Mouse (Mus musculus) subcutaneous adipose tissue, adult 2 months (tissue): ENCODE results near the gene Serpina1b. TPM values are rescaled to one million over a fixed set of nuclear protein-coding genes. Genes with fewer than 3 reads are reported as not detected.

Experiments
- polyA plus RNA-seq: library from polyadenylated mRNA; depleted of rRNA; stranded (reverse); fragments of >200 nt; gene quantifications from 2 replicates; pipeline ENCODE4 v1.2.3, GENCODE M21; 2012; ENCODE audit warnings: low replicate concordance; rRNA removed

Gene Serpina1b
- 3.1 and 102 TPM in 2 replicates for polyA plus RNA-seq

GRCm38 (mm10) chr12:103830273-103830672, at the start of gene Serpina1b:
Gene Serpina1b, minus strand, starts transcription at chr12:103830373.

GRCm38 (mm10) chr12:103863101-103863974, 33.2 kb upstream of the Serpina1b start, which contains the start of gene Serpina1a:
Gene Serpina1a, minus strand, starts transcription at chr12:103863562.

GRCm38 (mm10) chr12:103773246-103773851, 56.8 kb downstream of the Serpina1b start, which contains the start of gene Serpina1d:
Gene Serpina1d, minus strand, starts transcription at chr12:103773592.

GRCm38 (mm10) chr12:103695429-103695828, 134.7 kb downstream of the Serpina1b start, which contains the start of gene Serpina1f:
Gene Serpina1f, minus strand, starts transcription at chr12:103695529.

Other genes starting within 250 kb of the Serpina1b start
- not detected in 2 replicates for gene Serpina10, start 198.9 kb downstream of the Serpina1b start, polyA plus RNA-seq
- 0.18 TPM in 1 of 2 replicates, not detected in the other for gene Serpina6, start 173.2 kb downstream of the Serpina1b start, polyA plus RNA-seq
- 0.11 and 0.78 TPM in 2 replicates for gene Serpina16, start 154.2 kb downstream of the Serpina1b start, polyA plus RNA-seq
- gene Serpina1f, start 134.8 kb downstream of the Serpina1b start, polyA plus RNA-seq: 0.26 and 1.5 TPM in 2 replicates
- 2.2 TPM in 2 replicates for gene Serpina1d, start 56.8 kb downstream of the Serpina1b start, polyA plus RNA-seq
- gene Serpina1a, start 33.2 kb upstream of the Serpina1b start, polyA plus RNA-seq: 2.2 and 41.6 TPM in 2 replicates
- 1.8 and 16.9 TPM in 2 replicates for gene Serpina1c, start 74.5 kb upstream of the Serpina1b start, polyA plus RNA-seq
- 0.70 and 44.0 TPM in 2 replicates for gene Serpina1e, start 128.6 kb upstream of the Serpina1b start, polyA plus RNA-seq
- 0.10 and 0.59 TPM in 2 replicates for gene Serpina11, start 159.6 kb upstream of the Serpina1b start, polyA plus RNA-seq
- 0.76 TPM in 1 of 2 replicates, not detected in the other for gene Serpina9, start 183.4 kb upstream of the Serpina1b start, polyA plus RNA-seq
- 0.10 TPM in 1 of 2 replicates, not detected in the other for gene Serpina12, start 214.1 kb upstream of the Serpina1b start, polyA plus RNA-seq